Mouse (Mus musculus): ENCODE results near the gene Kdsr.

- TF ChIP-seq EP300 (IDR thresholded peaks at IDR 0.05; ENCODE audit: low read depth) (no peak), CTCF (IDR thresholded peaks at IDR 0.05; ENCODE audit: low read depth) (no peak)
These were observed 79.6 kb downstream of the Kdsr start for GRCm38 (mm10) chr1:106679800-106680515.
